Mouse (Mus musculus) heart, postnatal 36 days (tissue): Measurements from ENCODE around the gene Sel1l. TPM values are rescaled to one million over a fixed set of nuclear protein-coding genes. Genes with fewer than 3 reads are reported as not detected.
"Not testable (repeated sequence)": the region's sequence is repeated elsewhere in the genome, so short reads cannot be mapped to it uniquely, and the experiment has no call there.

ENCODE experiments used
- DNase-seq, 2 experiments: peaks; one replicate each; pipeline ENCODE4 v3.0.0; 2021 to 2022
- intact Hi-C: fragments of 180-260 bp; cut with DNase I; formaldehyde crosslinking; loops from one replicate; pipeline ENCODE4 v1.15.1; 2025
- total RNA-seq, 2 experiments: library from RNA; stranded (reverse); gene quantifications; 2 replicates each; pipeline ENCODE4 v1.2.3; 2021

The Sel1l gene
- total RNA-seq, 2 experiments from 2014 or later, result 63.9 to 67.0 TPM

GRCm38 (mm10) chr12:91820461-91820860 is 28.5 kb downstream of the Sel1l start:
- DNase-seq, result no peak
- intact Hi-C loops, result no loop called here

- DNase-seq, result no peak
- intact Hi-C loops, result no loop called here
These were observed 30.2 kb downstream of the Sel1l start for GRCm38 (mm10) chr12:91818726-91819125.

GRCm38 (mm10) chr12:91815990-91816389 is 33.0 kb downstream of the Sel1l start:
- DNase-seq, result peak; percentile 44 to 47
- intact Hi-C loops, result no loop called here

DNA sequence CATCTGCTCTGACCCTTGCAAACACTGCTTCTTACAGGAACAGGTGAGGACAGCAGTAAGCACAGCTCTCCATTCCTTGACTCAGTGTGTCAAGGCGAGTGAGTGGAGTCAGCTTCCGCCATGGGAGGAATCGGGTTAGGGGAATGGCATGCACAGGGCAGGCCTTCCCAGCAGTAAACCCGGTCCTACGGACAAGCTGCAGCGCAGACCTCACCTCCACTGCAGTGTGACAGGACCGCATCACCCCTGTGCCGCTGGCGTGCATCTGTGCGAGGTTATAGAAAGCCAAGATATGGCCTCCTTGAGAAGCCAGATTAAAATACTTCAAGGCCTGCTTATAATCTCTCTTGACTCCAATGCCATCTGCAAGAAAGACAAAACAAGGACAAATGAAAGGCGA is 33.4 kb downstream of the Sel1l start:
- DNase-seq, result no peak
- intact Hi-C loops, result no loop called here

GRCm38 (mm10) chr12:91808911-91809310 is 40.0 kb downstream of the Sel1l start:
- DNase-seq, result no peak
- intact Hi-C loops, result no loop called here

- intact Hi-C loops, result no loop called here
These were observed 41.2 kb downstream of the Sel1l start for GRCm38 (mm10) chr12:91807761-91808160.

GRCm38 (mm10) chr12:91807095-91807494 is 41.9 kb downstream of the Sel1l start:
- no peak for DNase-seq
- intact Hi-C loops, result no loop called here

More at GRCm38 (mm10) chr12:91807761-91808160, 41.2 kb downstream of the Sel1l start:
- DNase-seq, result no peak

GRCm38 (mm10) chr12:91804262-91804661 is 44.7 kb downstream of the Sel1l start:
- no peak for DNase-seq
- intact Hi-C loops, result loop anchor here (5.0 kb wide), 1 partner anchor 272 kb away; no protein-coding TSS in a partner anchor

- DNase-seq, result no peak
- intact Hi-C loops, result loop anchor here (5.0 kb wide), 1 partner anchor 271 kb away; no protein-coding TSS in a partner anchor
These were observed 45.6 kb downstream of the Sel1l start for GRCm38 (mm10) chr12:91803207-91803932.

DNA sequence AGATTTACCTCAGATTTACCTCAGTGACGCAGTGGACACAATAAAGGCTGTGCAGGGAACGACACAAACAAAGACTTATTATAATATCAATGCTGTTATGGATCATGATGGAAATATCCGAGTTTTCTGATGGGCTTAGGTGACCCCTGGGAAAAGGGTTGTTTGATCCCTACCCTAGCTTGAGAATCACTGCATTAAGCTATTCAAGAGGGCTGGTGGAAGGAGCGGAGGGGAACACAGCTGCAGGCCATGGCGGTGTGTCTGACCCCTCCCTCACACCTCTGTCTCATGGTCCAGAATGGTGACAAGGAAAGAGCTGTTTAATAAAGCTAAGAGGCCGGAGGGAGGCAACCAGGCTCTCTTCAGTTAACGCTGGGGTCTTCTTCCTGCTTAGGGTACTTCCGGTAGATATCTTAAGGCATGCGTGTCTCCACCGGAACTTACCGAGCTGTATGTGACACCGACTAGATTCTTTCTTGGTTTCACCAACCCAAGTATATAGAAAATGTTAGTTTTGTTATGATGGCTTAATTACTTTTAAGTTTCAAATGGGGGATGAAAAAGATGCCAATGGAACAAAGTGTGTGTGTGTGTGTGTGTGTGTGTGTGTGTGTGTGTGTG is 46.3 kb downstream of the Sel1l start:
- DNase-seq, result no peak
- intact Hi-C loops, result loop anchor here (5.0 kb wide), 1 partner anchor 270 kb away; no protein-coding TSS in a partner anchor

DNA sequence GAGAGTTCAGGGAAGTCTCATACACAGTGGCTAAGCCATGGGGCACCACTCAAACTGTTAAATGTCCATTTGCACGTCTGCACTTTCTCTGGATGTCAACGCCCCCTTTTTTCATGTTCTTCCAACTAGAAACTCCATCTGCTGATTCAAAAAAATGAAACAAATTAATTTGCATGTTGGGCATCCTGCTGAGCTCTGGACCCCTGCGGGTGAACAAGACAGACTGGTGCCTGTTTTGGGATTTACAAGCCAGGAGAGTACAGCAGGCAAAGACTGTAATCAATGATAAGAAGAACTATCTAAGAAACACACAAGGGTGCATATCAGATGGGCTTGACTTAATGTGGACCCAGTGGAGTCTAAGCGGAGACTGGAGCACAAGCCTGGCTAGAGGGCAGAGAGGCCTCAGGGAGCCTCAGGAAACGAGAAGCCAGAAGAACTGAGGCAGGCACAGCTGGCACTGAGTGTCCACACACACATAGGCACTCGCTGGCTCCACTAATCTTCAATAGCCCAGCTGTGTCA is 48.0 kb downstream of the Sel1l start:
- intact Hi-C loops, result loop anchor here (5.0 kb wide), 1 partner anchor 269 kb away; no protein-coding TSS in a partner anchor
- DNase-seq, result no peak

GRCm38 (mm10) chr12:91799821-91800335 is 49.1 kb downstream of the Sel1l start:
- DNase-seq, result no peak
- intact Hi-C loops, result loop anchor here (1.0 to 5.0 kb wide), 3 partner anchors 268 to 400 kb away; no protein-coding TSS in a partner anchor

DNA sequence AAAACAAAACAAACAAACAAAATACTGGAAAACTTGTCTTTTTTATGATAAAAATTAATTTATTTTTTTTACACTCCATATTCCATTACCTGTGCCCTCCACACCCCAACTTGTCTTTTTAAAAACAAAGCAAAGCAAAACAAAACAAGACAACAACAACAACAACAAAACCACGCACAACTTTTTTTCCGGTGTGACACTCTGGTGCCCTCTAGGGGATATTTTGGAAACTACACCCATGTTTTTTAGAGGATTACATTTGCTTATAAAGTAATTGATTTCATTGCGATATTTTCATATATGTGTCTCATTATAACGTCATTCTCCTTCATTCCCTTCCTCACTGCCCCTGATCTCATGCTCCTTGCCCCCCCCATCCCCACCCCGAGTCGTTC is 49.6 kb downstream of the Sel1l start:
- no peak for DNase-seq
- intact Hi-C loops, result loop anchor here (1.0 kb wide), 2 partner anchors 376 to 399 kb away; no protein-coding TSS in a partner anchor

DNA sequence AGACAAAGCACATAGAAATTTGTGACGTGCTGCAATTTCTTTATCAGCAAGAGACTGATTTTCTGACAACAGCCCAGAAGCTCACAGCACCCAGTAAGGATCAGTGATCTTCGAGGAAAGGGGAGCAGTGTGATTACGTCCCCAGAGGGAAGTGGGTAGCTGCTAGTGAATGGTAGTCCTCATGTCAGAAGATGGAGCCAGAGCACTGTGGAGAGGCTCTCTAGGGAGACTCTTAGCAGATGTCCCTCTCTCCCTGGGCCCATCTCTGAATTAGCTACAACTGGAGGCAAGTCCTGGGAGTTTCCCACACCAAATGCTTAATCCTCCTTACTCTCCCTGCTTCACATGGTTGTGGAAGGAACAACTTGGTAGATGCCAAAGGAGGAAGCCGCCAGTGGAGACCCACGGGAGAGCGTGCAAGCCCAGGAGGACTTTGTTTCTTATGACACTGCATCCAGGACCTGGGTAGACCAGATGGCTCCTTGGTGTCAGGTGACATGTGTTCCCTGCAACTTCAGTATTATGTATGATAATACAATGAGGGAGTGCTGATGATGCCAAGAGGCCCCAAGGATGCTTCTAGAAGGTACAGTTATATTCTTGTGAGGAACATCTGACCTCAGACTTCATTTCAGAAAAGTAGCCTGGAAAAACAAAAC is 50.1 kb downstream of the Sel1l start:
- no peak for DNase-seq
- intact Hi-C loops, result loop anchor here (1.0 kb wide), 2 partner anchors 376 to 399 kb away; no protein-coding TSS in a partner anchor

GRCm38 (mm10) chr12:91796774-91797173 is 52.2 kb downstream of the Sel1l start:
- no peak for DNase-seq
- intact Hi-C loops, result no loop called here

DNA sequence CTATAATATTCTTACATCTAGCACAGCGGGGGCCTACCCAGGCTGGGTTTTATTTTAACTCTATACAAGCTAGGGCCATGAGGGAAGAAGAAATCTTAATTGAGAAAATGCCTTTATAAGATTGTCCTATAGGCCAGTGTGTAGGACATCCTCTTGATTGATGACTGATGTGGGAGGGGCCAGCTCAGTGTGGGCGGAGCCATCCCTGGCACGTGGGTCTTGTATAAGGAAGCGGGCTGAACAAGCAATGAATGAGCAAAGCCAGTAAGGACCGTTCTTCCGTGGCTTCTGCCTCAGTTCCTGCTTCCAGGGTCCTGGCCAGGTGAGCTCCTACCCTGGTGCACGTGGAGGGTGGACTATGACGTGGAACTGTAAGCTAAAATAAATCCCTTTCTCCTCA is 55.7 kb downstream of the Sel1l start:
- no peak for DNase-seq
- intact Hi-C loops, result no loop called here

GRCm38 (mm10) chr12:91791822-91792221 is 57.1 kb downstream of the Sel1l start:
- no peak for DNase-seq
- intact Hi-C loops, result loop anchor here (1.0 kb wide), 1 partner anchor 152 kb away; no protein-coding TSS in a partner anchor

DNA sequence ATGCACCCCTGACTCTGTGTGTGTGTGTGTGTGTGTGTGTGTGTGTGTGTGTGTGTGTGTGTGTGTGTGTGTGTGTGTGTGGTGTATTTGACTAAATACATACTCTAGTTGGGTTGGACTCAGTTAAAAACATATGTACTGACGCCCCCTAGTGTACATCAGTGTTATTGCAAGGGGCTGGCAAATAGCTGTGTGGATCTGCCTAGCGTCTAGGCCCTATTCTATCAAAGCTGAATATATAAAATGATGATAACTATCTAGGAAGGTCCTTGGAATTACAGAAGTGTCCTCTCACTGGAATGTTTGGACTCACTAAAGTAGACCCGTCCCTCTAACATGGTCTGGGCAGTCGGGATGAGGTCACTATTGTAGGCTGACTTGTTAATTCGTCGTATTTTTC is 59.2 kb downstream of the Sel1l start:
- intact Hi-C loops, result loop anchor here (5.0 kb wide), 1 partner anchor 58 kb away; no protein-coding TSS in a partner anchor
- DNase-seq, result peak; percentile 59 to 68

GRCm38 (mm10) chr12:91788446-91788845 is 60.5 kb downstream of the Sel1l start:
- DNase-seq, result not testable (repeated sequence)
- intact Hi-C loops, result loop anchor here (5.0 kb wide), 1 partner anchor 56 kb away; no protein-coding TSS in a partner anchor

DNA sequence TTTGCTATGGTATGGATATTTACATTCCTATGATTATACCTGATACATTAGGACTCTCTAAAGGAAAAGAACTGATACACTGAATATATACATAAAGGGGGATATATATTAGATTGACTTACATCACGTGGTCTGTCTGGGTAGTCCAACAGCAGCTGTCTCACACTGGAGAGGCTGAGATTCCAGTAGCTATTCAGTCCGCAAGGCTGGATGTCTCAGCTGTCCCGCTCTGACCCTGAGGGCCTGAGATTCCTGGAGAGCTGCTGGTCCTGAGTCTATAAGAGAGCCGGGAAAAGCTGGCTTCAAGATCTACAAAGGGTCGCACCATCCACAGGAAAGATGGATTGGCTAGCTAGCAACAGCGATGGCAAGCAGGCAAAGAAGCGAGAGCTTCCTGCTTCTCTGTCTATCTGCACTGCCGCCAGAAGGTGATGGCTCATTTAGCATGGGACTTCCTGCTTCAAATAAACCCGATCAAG is 61.0 kb downstream of the Sel1l start, which contains the start of gene Ston2:
Ston2 (minus strand) TSS at position 429 of the 479 bp plus-strand sequence.
- intact Hi-C loops, result loop anchor here (5.0 kb wide), 1 partner anchor 56 kb away; no protein-coding TSS in a partner anchor
- no peak for DNase-seq
